Mouse (Mus musculus): ENCODE data around the gene Bfsp1.

Gene Bfsp1

GRCm38 (mm10) chr2:143862484-143863231 is at the start of gene Bfsp1:
Gene Bfsp1, minus strand, starts transcription at chr2:143863173.
- DNase-seq (ENCODE audit: low spot score in 2 of 2), result peak in 1 of 2 experiments; percentile 43

DNA sequence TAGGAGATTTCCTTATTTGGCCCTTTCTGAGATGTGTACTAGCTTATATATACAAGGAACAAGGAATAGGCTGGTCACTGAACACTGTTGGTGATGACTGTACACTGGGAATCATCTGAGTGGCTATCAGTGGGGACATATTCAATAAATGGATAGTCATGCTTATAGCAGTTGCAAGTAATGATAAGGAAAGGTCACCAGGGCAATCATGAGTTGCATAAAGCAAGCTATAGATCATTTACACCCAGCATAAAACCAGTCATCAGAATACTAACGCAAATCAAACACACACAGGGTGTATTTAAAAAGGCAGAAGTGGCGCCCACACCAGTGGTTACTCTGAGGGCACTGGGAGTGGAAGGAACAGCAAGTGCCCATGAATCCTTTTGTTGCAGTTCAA is 49.2 kb upstream of the Bfsp1 start:
- DNase-seq (ENCODE audit: low spot score in 2 of 2), result no peak

GRCm38 (mm10) chr2:143909230-143909629 is 46.3 kb upstream of the Bfsp1 start:
- no peak for DNase-seq (ENCODE audit: low spot score in 2 of 2)

- no peak for DNase-seq (ENCODE audit: low spot score in 2 of 2)
Observed at GRCm38 (mm10) chr2:143904896-143905295, 41.9 kb upstream of the Bfsp1 start.

GRCm38 (mm10) chr2:143903376-143904045 is 40.5 kb upstream of the Bfsp1 start:
- DNase-seq (ENCODE audit: low spot score in 2 of 2), result peak in 1 of 2 experiments; percentile 43

DNA sequence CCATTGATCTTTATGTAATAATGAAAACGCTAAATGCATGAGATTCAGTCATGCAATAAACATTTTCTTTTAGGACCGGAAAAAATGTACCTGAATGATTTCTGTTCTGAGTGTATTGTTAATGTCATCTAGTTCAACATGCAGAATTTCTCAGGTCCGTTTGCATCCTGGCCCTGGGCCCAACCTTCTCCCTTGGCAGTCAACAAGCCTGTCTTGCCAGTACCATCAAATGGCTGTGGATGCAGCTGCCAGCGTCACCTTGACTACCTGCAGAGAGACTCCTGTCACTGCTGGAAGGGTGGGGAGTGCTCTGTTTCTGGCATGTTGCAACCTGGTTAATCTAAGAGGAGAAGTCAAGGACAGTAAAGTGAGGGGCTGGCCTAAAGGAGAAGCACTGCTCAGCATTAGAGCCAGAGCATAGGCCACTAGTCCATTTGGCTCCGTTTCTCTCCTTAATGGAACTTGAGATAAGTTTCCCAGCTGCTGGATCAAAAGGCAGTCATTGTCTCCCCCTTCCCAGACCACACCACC is 37.9 kb upstream of the Bfsp1 start:
- no peak for DNase-seq (ENCODE audit: low spot score in 2 of 2)

DNA sequence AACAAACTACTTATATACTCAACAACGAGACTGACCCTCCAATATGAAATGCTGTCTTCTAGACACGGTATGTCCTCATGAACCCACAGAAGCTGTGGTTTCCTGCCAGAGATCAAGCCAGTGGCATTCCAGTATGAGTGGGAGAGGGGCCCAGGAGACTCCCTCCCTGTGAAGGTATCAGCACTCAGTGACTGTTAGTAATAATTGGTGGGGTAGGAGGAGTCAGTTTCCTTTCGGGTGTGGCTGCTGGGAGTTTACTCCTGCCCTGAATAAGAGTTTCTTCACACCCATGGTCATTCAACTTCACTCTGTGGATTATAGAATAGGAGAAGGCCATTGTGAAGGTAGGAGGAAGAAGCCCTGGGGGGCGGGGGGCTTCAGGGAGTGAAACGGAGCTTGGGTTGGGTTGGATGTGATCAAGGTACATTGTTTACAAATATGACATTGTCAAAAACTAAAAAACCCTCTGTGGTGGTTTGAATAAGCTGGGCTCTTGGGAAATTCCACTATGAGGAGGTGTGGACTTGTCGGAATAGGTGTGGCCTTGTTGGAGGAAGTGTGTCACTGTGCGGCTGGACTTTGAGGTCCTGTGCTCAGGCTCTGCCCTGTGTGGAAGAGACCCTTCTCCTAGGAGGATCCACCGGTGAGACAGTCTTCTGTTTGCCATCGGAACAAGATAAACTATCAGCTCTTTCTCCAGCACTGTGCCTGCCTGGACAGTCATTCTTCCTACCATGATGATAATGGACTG is 36.7 kb upstream of the Bfsp1 start:
- DNase-seq (ENCODE audit: low spot score in 2 of 2), result no peak

GRCm38 (mm10) chr2:143891302-143892048 is 28.5 kb upstream of the Bfsp1 start:
- DNase-seq (ENCODE audit: low spot score in 2 of 2), result no peak

- DNase-seq (ENCODE audit: low spot score in 2 of 2), result peak in 1 of 2 experiments; percentile 77
Observed at GRCm38 (mm10) chr2:143889860-143890433, 27.0 kb upstream of the Bfsp1 start.

- DNase-seq (ENCODE audit: low spot score in 2 of 2), result no peak
Observed at GRCm38 (mm10) chr2:143889131-143889859, 26.3 kb upstream of the Bfsp1 start.

GRCm38 (mm10) chr2:143882606-143883288 is 19.8 kb upstream of the Bfsp1 start:
- DNase-seq (ENCODE audit: low spot score in 2 of 2), result no peak

DNA sequence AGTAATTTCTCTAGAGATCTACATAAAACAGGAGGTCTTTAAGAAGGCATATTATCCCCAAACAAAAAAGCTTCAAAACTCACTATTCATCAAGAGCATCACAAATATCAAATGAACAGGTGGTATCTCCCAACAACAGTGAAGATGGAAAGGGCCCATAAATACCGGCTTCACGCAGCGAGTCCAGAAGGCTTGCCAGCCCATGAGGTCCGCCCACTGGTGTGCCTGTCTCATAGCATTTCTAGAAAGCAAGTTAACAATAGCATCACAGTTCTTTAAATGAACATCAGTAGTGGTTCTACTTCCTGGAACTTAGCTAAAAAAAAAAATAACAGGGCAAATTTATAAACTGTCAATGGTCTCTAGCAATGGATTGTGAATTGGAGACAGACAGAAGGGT is 19.0 kb upstream of the Bfsp1 start:
- no peak for DNase-seq (ENCODE audit: low spot score in 2 of 2)

- DNase-seq (ENCODE audit: low spot score in 2 of 2), result no peak
Observed at GRCm38 (mm10) chr2:143879311-143879710, 16.3 kb upstream of the Bfsp1 start.

- no peak for DNase-seq (ENCODE audit: low spot score in 2 of 2)
Observed at GRCm38 (mm10) chr2:143876929-143877632, 14.1 kb upstream of the Bfsp1 start.

- DNase-seq (ENCODE audit: low spot score in 2 of 2), result no peak
Observed at GRCm38 (mm10) chr2:143876026-143876425, 13.1 kb upstream of the Bfsp1 start.

DNA sequence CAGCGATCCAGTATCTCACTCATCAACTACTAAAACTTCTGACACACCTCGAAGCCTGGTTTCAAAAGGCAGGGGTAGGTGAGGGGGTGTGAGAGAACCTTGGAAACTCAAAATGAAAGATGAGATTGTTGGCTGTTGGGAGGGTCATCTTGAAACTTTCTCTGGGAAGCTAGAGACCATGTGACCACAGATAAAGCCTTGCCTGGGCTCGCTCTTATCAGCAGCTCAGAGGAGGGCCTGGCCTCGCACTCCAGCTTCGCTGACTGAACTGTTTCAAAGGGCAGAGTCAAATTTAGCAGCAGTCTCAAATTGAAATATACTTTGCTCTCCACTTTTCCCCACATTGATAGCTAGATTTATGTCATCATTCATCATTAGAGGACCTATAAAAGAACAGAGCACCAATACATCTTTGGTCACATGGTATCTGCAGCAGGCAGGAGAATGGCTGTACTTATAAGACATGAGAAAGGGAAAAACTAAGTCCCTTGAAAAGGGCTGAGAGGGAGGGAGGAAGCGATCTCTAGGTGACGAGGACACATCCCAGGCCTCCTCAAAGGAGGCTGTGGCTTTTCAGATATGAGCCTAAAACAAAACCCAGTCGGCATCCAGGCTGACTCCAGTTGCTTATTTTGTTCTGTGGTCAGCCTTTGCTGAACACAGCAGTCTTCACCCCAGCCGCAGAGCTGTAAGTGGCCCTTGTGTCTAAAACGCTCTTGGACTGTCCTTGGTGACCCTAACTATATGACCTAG is 8.1 kb upstream of the Bfsp1 start:
- DNase-seq (ENCODE audit: low spot score in 2 of 2), result peak in 1 of 2 experiments; percentile 56

GRCm38 (mm10) chr2:143867326-143867725 is 4.4 kb upstream of the Bfsp1 start:
- peak; percentile 61 to 73 for DNase-seq (ENCODE audit: low spot score in 2 of 2)

GRCm38 (mm10) chr2:143864600-143864999 is 1.6 kb upstream of the Bfsp1 start:
- peak in 1 of 2 experiments; percentile 65 for DNase-seq (ENCODE audit: low spot score in 2 of 2)
